Mouse (Mus musculus): ENCODE data around the gene Ern2. TPM values are rescaled to one million over a fixed set of nuclear protein-coding genes. Genes with fewer than 3 reads are reported as not detected.

Ern2 gene
- polyA plus RNA-seq, 1 experiment, result not detected

GRCm38 (mm10) chr7:122131834-122132233 lies 54.2 kb downstream of the Ern2 start:
- H3K79me2 ChIP-seq (ENCODE audit: control insufficient read depth, insufficient read depth), result peaks cover 27% of the 10 kb centered on the region
- no peaks in the 10 kb centered on the region for H3K27me3 ChIP-seq (ENCODE audit: control insufficient read depth, insufficient read depth, insufficient read length)
- peak overlapping the region; percentile 70 for H3K4me3 ChIP-seq
- H3K4me2 ChIP-seq (ENCODE audit: low read depth), result peak overlapping the region; percentile 82
- H3ac ChIP-seq (ENCODE audit: control insufficient read depth, insufficient read length), result no peak overlapping the region
- peaks cover 17% of the 10 kb centered on the region for H3K36me3 ChIP-seq (ENCODE audit: control insufficient read depth, insufficient read depth)
- TF ChIP-seq MAX (IDR thresholded peaks at IDR 0.05; ENCODE audit: low read depth) (no peak), REST (IDR thresholded peaks at IDR 0.05; ENCODE audit: insufficient read depth, insufficient read length) (no peak), POLR2AphosphoS2 (IDR thresholded peaks at IDR 0.05; ENCODE audit: insufficient read length, low read depth) (no peak), POLR2A (IDR thresholded peaks at IDR 0.05; ENCODE audit: insufficient read length, low read depth) (no peak), MYOG (IDR thresholded peaks at IDR 0.05; ENCODE audit: control insufficient read depth in 1 of 3, insufficient read depth in 1 of 3, insufficient read length in 2 of 3, low read depth in 2 of 3) (no peak), SRF (IDR thresholded peaks at IDR 0.05; ENCODE audit: control insufficient read depth, insufficient read length, low read depth) (no peak), USF1 (IDR thresholded peaks at IDR 0.05; ENCODE audit: low read depth) (no peak), CEBPB (IDR thresholded peaks at IDR 0.05; ENCODE audit: insufficient read depth, poor library complexity, severe bottlenecking) (no peak), E2F4 (IDR thresholded peaks at IDR 0.05; ENCODE audit: insufficient read depth) (no peak), TCF12 (IDR thresholded peaks at IDR 0.05; ENCODE audit: insufficient read depth, poor library complexity, severe bottlenecking) (no peak), MYOD1 (IDR thresholded peaks at IDR 0.05; ENCODE audit: control insufficient read depth in 1 of 3, insufficient read length in 2 of 3, low read depth in 2 of 3) (no peak), TCF3 (IDR thresholded peaks at IDR 0.05; ENCODE audit: insufficient read length, low read depth) (no peak)

GRCm38 (mm10) chr7:122126946-122127345 lies 59.1 kb downstream of the Ern2 start:
- Histone ChIP-seq H3ac (ENCODE audit: control insufficient read depth, insufficient read length) (no peak overlapping the region), H3K36me3 (ENCODE audit: control insufficient read depth, insufficient read depth) (peaks cover 5% of the 10 kb centered on the region), H3K4me2 (ENCODE audit: low read depth) (no peak overlapping the region), H3K79me2 (ENCODE audit: control insufficient read depth, insufficient read depth) (peaks cover 7% of the 10 kb centered on the region), H3K4me3 (no peak overlapping the region), H3K27me3 (ENCODE audit: control insufficient read depth, insufficient read depth, insufficient read length) (no peaks in the 10 kb centered on the region)
- no peak for TF ChIP-seq E2F4 (IDR thresholded peaks at IDR 0.05; ENCODE audit: insufficient read depth)
- no peak for TF ChIP-seq MAX (IDR thresholded peaks at IDR 0.05; ENCODE audit: low read depth)
- no peak for TF ChIP-seq POLR2AphosphoS2 (IDR thresholded peaks at IDR 0.05; ENCODE audit: insufficient read length, low read depth)
- TF ChIP-seq USF1 (IDR thresholded peaks at IDR 0.05; ENCODE audit: low read depth), result no peak
- no peak for TF ChIP-seq MYOG (IDR thresholded peaks at IDR 0.05; ENCODE audit: control insufficient read depth in 1 of 3, insufficient read depth in 1 of 3, insufficient read length in 2 of 3, low read depth in 2 of 3)
- TF ChIP-seq SRF (IDR thresholded peaks at IDR 0.05; ENCODE audit: control insufficient read depth, insufficient read length, low read depth), result no peak
- no peak for TF ChIP-seq CEBPB (IDR thresholded peaks at IDR 0.05; ENCODE audit: insufficient read depth, poor library complexity, severe bottlenecking)
- TF ChIP-seq TCF12 (IDR thresholded peaks at IDR 0.05; ENCODE audit: insufficient read depth, poor library complexity, severe bottlenecking), result no peak
- no peak for TF ChIP-seq POLR2A (IDR thresholded peaks at IDR 0.05; ENCODE audit: insufficient read length, low read depth)
- TF ChIP-seq REST (IDR thresholded peaks at IDR 0.05; ENCODE audit: insufficient read depth, insufficient read length), result no peak
- TF ChIP-seq MYOD1 (IDR thresholded peaks at IDR 0.05; ENCODE audit: control insufficient read depth in 1 of 3, insufficient read length in 2 of 3, low read depth in 2 of 3), result no peak
- no peak for TF ChIP-seq TCF3 (IDR thresholded peaks at IDR 0.05; ENCODE audit: insufficient read length, low read depth)

GRCm38 (mm10) chr7:122125636-122126035 lies 60.4 kb downstream of the Ern2 start:
- TF ChIP-seq MYOD1 (IDR thresholded peaks at IDR 0.05; ENCODE audit: control insufficient read depth in 1 of 3, insufficient read length in 2 of 3, low read depth in 2 of 3) (no peak), USF1 (IDR thresholded peaks at IDR 0.05; ENCODE audit: low read depth) (no peak), TCF12 (IDR thresholded peaks at IDR 0.05; ENCODE audit: insufficient read depth, poor library complexity, severe bottlenecking) (no peak), SRF (IDR thresholded peaks at IDR 0.05; ENCODE audit: control insufficient read depth, insufficient read length, low read depth) (no peak), CEBPB (IDR thresholded peaks at IDR 0.05; ENCODE audit: insufficient read depth, poor library complexity, severe bottlenecking) (no peak), POLR2A (IDR thresholded peaks at IDR 0.05; ENCODE audit: insufficient read length, low read depth) (no peak), POLR2AphosphoS2 (IDR thresholded peaks at IDR 0.05; ENCODE audit: insufficient read length, low read depth) (no peak), TCF3 (IDR thresholded peaks at IDR 0.05; ENCODE audit: insufficient read length, low read depth) (no peak), E2F4 (IDR thresholded peaks at IDR 0.05; ENCODE audit: insufficient read depth) (no peak), REST (IDR thresholded peaks at IDR 0.05; ENCODE audit: insufficient read depth, insufficient read length) (no peak), MAX (IDR thresholded peaks at IDR 0.05; ENCODE audit: low read depth) (no peak), MYOG (IDR thresholded peaks at IDR 0.05; ENCODE audit: control insufficient read depth in 1 of 3, insufficient read depth in 1 of 3, insufficient read length in 2 of 3, low read depth in 2 of 3) (no peak)
- Histone ChIP-seq H3K36me3 (ENCODE audit: control insufficient read depth, insufficient read depth) (peaks cover 5% of the 10 kb centered on the region), H3K27me3 (ENCODE audit: control insufficient read depth, insufficient read depth, insufficient read length) (no peaks in the 10 kb centered on the region), H3K4me3 (no peak overlapping the region), H3ac (ENCODE audit: control insufficient read depth, insufficient read length) (no peak overlapping the region), H3K4me2 (ENCODE audit: low read depth) (no peak overlapping the region), H3K79me2 (ENCODE audit: control insufficient read depth, insufficient read depth) (no peaks in the 10 kb centered on the region)

GRCm38 (mm10) chr7:122123518-122123917 lies 62.5 kb downstream of the Ern2 start:
- H3K4me2 ChIP-seq (ENCODE audit: low read depth), result no peak overlapping the region
- peaks cover 9% of the 10 kb centered on the region for H3K36me3 ChIP-seq (ENCODE audit: control insufficient read depth, insufficient read depth)
- H3ac ChIP-seq (ENCODE audit: control insufficient read depth, insufficient read length), result no peak overlapping the region
- H3K4me3 ChIP-seq, result no peak overlapping the region
- no peaks in the 10 kb centered on the region for H3K79me2 ChIP-seq (ENCODE audit: control insufficient read depth, insufficient read depth)
- TF ChIP-seq CEBPB (IDR thresholded peaks at IDR 0.05; ENCODE audit: insufficient read depth, poor library complexity, severe bottlenecking) (no peak), USF1 (IDR thresholded peaks at IDR 0.05; ENCODE audit: low read depth) (no peak)
- H3K27me3 ChIP-seq (ENCODE audit: control insufficient read depth, insufficient read depth, insufficient read length), result no peaks in the 10 kb centered on the region

Other genes with a start within 250 kb of the Ern2 start
- 15.2 TPM for gene Cog7, start 204.5 kb downstream of the Ern2 start, polyA plus RNA-seq (2012; fragmentation: generic; extraction: Trizol)
- gene Gga2, start 165.0 kb downstream of the Ern2 start, polyA plus RNA-seq (2012; fragmentation: generic; extraction: Trizol), result 63.9 TPM
- 19.9 TPM for gene Ubfd1, start 119.0 kb downstream of the Ern2 start, polyA plus RNA-seq (2012; fragmentation: generic; extraction: Trizol)
- 10.8 TPM for gene Ears2, start 118.9 kb downstream of the Ern2 start, polyA plus RNA-seq (2012; fragmentation: generic; extraction: Trizol)
- gene Ndufab1, start 84.3 kb downstream of the Ern2 start, polyA plus RNA-seq (2012; fragmentation: generic; extraction: Trizol), result 729 TPM
- gene Palb2, start 53.2 kb downstream of the Ern2 start, polyA plus RNA-seq (2012; fragmentation: generic; extraction: Trizol), result 0.48 TPM
- gene Dctn5, start 53.2 kb downstream of the Ern2 start, polyA plus RNA-seq (2012; fragmentation: generic; extraction: Trizol), result 53.3 TPM
- 57.8 TPM for gene Plk1, start 26.8 kb downstream of the Ern2 start, polyA plus RNA-seq (2012; fragmentation: generic; extraction: Trizol)
- gene Chp2, start 33.3 kb upstream of the Ern2 start, polyA plus RNA-seq (2012; fragmentation: generic; extraction: Trizol), result not detected
- 2.2 TPM for gene Prkcb, start 102.5 kb upstream of the Ern2 start, polyA plus RNA-seq (2012; fragmentation: generic; extraction: Trizol)

All from myocyte (in vitro differentiated cells).